Mouse (Mus musculus): ENCODE measurements around the gene Ppp4r1. TPM values are rescaled to one million over a fixed set of nuclear protein-coding genes. Genes with fewer than 3 reads are reported as not detected.

Gene Ppp4r1
- polyA plus RNA-seq, 1 experiment from 2014 or later = 50.3 TPM

DNA sequence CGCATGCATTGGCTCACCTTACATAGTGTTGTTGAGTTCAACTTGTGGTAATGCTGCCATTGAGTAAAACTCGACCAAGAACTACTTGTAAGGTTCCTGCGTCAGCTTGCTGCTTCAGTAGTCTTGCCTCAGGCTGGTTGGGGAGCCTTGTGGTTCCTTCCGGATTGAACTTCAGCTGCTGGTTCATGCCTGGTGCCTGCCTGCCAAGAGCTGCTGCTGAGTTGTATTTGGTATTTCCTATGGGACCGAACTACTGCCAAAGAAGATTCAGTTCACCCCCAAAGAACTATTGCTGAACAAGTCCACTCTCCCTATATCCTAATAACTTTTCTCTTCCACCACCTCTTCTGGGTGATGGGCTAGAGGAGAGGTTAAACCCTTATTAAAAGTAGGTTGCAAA is 107.1 kb downstream of the Ppp4r1 start:
- H3K4me3 ChIP-seq = no peak overlapping the region
- no peak overlapping the region for H3K4me2 ChIP-seq (replicated peaks)
- H3K9ac ChIP-seq = no peak overlapping the region
- no peaks in the 10 kb centered on the region for H3K9me3 ChIP-seq
- no peak for ATAC-seq (ENCODE audit: low FRiP score, low read depth)
- H3K27me3 ChIP-seq = no peaks in the 10 kb centered on the region
- peaks cover 14% of the 10 kb centered on the region for H3K4me1 ChIP-seq
- no peaks in the 10 kb centered on the region for H3K36me3 ChIP-seq
- no peak overlapping the region for H3K27ac ChIP-seq
- 77% methylated on average over 5 of the region's 5 CpGs for WGBS

Other genes with a start within 250 kb of the Ppp4r1 start
- 0.13 and 0.17 TPM in 2 replicates for gene Tmem232, start 241.8 kb upstream of the Ppp4r1 start, polyA plus RNA-seq (2015; fragmentation: Nextera tagmentation; extraction: Ambion mirVana)
- 172 and 179 TPM in 2 replicates for gene Vapa, start 169.0 kb upstream of the Ppp4r1 start, polyA plus RNA-seq (2015; fragmentation: Nextera tagmentation; extraction: Ambion mirVana)
- gene Txndc2, start 140.4 kb upstream of the Ppp4r1 start, polyA plus RNA-seq (2015; fragmentation: Nextera tagmentation; extraction: Ambion mirVana) = 0.10 TPM in 1 of 2 replicates, not detected in the other
- 57.5 and 61.6 TPM in 2 replicates for gene Rab31, start 9.8 kb upstream of the Ppp4r1 start, polyA plus RNA-seq (2015; fragmentation: Nextera tagmentation; extraction: Ambion mirVana)
- 81.3 and 87.3 TPM in 2 replicates for gene Ralbp1, start 103.2 kb downstream of the Ppp4r1 start, polyA plus RNA-seq (2015; fragmentation: Nextera tagmentation; extraction: Ambion mirVana)
- 133 and 140 TPM in 2 replicates for gene Twsg1, start 168.7 kb downstream of the Ppp4r1 start, polyA plus RNA-seq (2015; fragmentation: Nextera tagmentation; extraction: Ambion mirVana)

Data from limb, embryonic 13.5 days (tissue).